Mouse (Mus musculus) midbrain, embryonic 11.5 days (tissue): ENCODE results near the gene Rab11fip3. TPM values are rescaled to one million over a fixed set of nuclear protein-coding genes. Genes with fewer than 3 reads are reported as not detected.

Experiments used
- ATAC-seq: fragments of 200-750 bp; cut with Nextera tagmentation; 2 replicates; pipeline ENCODE4 v1.8.0; 2017; ENCODE audit warnings: moderate TSS enrichment, moderate library complexity; ENCODE audit not compliant: low FRiP score
- DNase-seq: peaks from one replicate; pipeline ENCODE4 v3.0.0; 2015; ENCODE audit warnings: low spot score; ENCODE audit errors: missing footprints
- H3K27ac ChIP-seq: fragments of 300-500 bp; sonication (generic); 2 replicates; pipeline ENCODE4 v1.5.1; 2014; ENCODE audit warnings: low read depth, low read length
- H3K27me3 ChIP-seq: fragments of 300-500 bp; sonication (generic); 2 replicates; pipeline ENCODE4 v1.6.1; 2014; ENCODE audit warnings: mild to moderate bottlenecking, low read length, moderate library complexity, mixed read lengths; ENCODE audit not compliant: control insufficient read depth, insufficient read depth
- H3K36me3 ChIP-seq: fragments of 300-500 bp; sonication (generic); 2 replicates; pipeline ENCODE4 v1.6.1; 2014; ENCODE audit warnings: mild to moderate bottlenecking, low read length, moderate library complexity, mixed read lengths; ENCODE audit not compliant: control insufficient read depth, insufficient read depth
- H3K4me1 ChIP-seq: fragments of 300-500 bp; sonication (generic); 2 replicates; pipeline ENCODE4 v1.6.1; 2014; ENCODE audit warnings: low read length; ENCODE audit not compliant: control insufficient read depth, insufficient read depth
- H3K4me2 ChIP-seq: fragments of 300-500 bp; sonication (generic); 2 replicates; pipeline ENCODE4 v1.6.1; 2014; ENCODE audit warnings: mild to moderate bottlenecking, moderate library complexity
- H3K4me3 ChIP-seq: fragments of 300-500 bp; sonication (generic); 2 replicates; pipeline ENCODE4 v1.5.1; 2014; ENCODE audit warnings: low read depth, low read length
- H3K9ac ChIP-seq: fragments of 300-500 bp; sonication (generic); 2 replicates; pipeline ENCODE4 v1.6.1; 2014; ENCODE audit warnings: low read length
- H3K9me3 ChIP-seq: fragments of 300-500 bp; sonication (generic); 2 replicates; pipeline ENCODE4 v1.6.1; 2016; ENCODE audit warnings: low read length; ENCODE audit not compliant: control insufficient read depth
- WGBS: fragments of 180-500 bp; shearing (Covaris S2); extraction: QIAGEN DNeasy Blood & Tissue Kit; methylation state at CpG from one replicate; pipeline ENCODE4 v1.1.7; 2014; 5-methylcytosine and 5-hydroxymethylcytosine counted together
- polyA plus RNA-seq: library from polyadenylated mRNA; unstranded; fragments of >200 nt; fragmentation: Nextera tagmentation; extraction: Ambion mirVana; gene quantifications from 2 replicates; pipeline ENCODE4 v1.2.1, GENCODE M21; 2014

Rab11fip3 gene
- polyA plus RNA-seq, 1 experiment from 2014 or later = 18.2 TPM

- Histone ChIP-seq H3K27me3 (no peaks in the 10 kb centered on the region), H3K9ac (no peak within 1 kb of the TSS), H3K4me1 (peaks cover 7% of the 10 kb centered on the region), H3K9me3 (no peaks in the 10 kb centered on the region), H3K4me2 (no peak within 1 kb of the TSS), H3K27ac (no peak within 1 kb of the TSS), H3K4me3 (no peak within 1 kb of the TSS), H3K36me3 (no peaks in the 10 kb centered on the region)
- 50% methylated on average over 6 of the region's 6 CpGs for WGBS
- ATAC-seq = no peak
- no peak for DNase-seq
Observed at GRCm38 (mm10) chr17:25944366-25945163, 124.8 kb downstream of the Rab11fip3 start, which contains the start of the genes Pigq and Nhlrc4. TSS of gene Pigq (minus strand) at chr17:25944936. TSS of gene Nhlrc4 (minus strand) at chr17:25944961.

- Histone ChIP-seq H3K27ac (no peak overlapping the region), H3K36me3 (no peaks in the 10 kb centered on the region), H3K4me1 (peaks cover 7% of the 10 kb centered on the region), H3K27me3 (no peaks in the 10 kb centered on the region), H3K9ac (no peak overlapping the region), H3K4me2 (no peak overlapping the region), H3K4me3 (no peak overlapping the region), H3K9me3 (no peaks in the 10 kb centered on the region)
- DNase-seq (no peak), ATAC-seq (no peak)
- WGBS = 79% methylated on average over 9 of the region's 9 CpGs
Observed at GRCm38 (mm10) chr17:25943769-25944168, 125.6 kb downstream of the Rab11fip3 start.

- no peak overlapping the region for H3K4me2 ChIP-seq
- ATAC-seq (no peak), DNase-seq (no peak)
- H3K9me3 ChIP-seq = no peaks in the 10 kb centered on the region
- no peaks in the 10 kb centered on the region for H3K36me3 ChIP-seq
- H3K9ac ChIP-seq = no peak overlapping the region
- H3K4me1 ChIP-seq = peaks cover 7% of the 10 kb centered on the region
- 86% methylated on average over 3 of the region's 3 CpGs for WGBS
- no peaks in the 10 kb centered on the region for H3K27me3 ChIP-seq
- no peak overlapping the region for H3K4me3 ChIP-seq
- no peak overlapping the region for H3K27ac ChIP-seq
Observed at GRCm38 (mm10) chr17:25943221-25943620, 126.1 kb downstream of the Rab11fip3 start.

DNA sequence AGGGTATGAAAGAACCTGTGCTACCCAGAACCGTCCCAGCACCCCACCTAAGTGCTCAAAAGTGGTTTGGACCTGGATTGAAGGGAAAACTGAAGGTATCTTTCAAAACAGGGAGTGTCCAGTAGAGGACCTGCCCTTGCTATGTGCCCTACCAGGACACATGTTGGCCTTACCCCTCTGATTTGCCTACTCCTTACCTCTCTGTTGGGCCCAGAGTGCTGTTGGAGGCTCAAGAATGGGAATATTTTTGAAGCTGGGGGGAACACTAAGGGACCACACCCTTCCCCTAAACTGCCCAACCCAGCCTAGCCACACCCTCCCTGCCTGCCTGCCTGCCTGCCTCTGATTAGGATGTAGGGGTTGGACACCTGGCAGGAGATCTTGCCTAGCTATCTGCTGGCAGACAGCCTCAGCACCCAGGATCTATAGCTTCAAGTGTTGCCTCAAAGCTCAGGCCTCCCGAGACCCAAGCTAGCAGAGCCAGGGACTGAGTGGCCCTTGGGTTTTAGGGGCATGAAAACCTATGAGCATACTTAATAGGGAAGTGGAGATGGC, 126.7 kb downstream of the Rab11fip3 start:
- Histone ChIP-seq H3K27ac (no peak overlapping the region), H3K4me2 (no peak overlapping the region), H3K4me1 (peaks cover 7% of the 10 kb centered on the region), H3K9ac (no peak overlapping the region), H3K9me3 (no peaks in the 10 kb centered on the region), H3K27me3 (no peaks in the 10 kb centered on the region), H3K4me3 (no peak overlapping the region), H3K36me3 (no peaks in the 10 kb centered on the region)
- no peak for DNase-seq
- 87% methylated on average over 2 of the region's 2 CpGs for WGBS
- ATAC-seq = no peak

DNA sequence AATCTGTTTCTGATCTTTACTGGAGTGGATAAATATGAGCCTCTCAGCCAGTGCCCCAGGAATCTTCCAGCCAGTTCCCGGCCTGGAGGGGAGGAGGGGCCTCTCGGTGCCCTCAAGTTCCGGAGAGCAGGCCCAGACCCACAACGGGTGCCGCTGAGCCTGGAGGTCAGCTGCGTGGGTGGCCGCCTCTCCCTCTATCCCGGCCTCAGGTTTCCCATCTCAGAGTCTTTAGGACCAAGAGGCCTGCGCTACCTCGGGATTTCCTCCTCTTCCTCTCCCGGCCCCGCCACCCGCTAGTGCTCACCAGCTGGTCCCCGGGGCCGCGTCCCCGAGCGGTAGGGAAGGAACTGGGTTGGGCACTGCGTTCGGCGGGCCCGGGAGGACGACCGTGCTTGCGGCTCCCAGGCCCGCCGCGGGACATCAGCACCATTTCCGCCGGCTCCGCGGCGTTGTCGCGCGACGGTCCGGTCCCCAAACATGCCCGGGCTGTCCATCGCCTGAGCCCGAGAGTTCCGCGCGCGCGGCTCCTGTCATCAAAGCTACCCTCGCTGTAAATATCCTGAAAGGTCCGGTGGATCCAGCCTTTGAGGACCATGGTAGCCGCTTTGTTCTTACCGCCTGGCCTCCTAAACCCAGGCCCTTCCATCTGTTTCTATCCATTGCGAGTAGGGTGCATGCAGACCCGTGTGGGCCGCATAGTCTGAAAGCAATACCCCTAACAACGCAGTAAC, 127.7 kb downstream of the Rab11fip3 start:
- Histone ChIP-seq H3K4me2 (peak overlapping the region; percentile 73), H3K27ac (peak overlapping the region; percentile 84), H3K27me3 (no peaks in the 10 kb centered on the region), H3K9me3 (no peaks in the 10 kb centered on the region), H3K36me3 (peaks cover 1% of the 10 kb centered on the region; the same call in 1 of the 2 replicates), H3K4me1 (peaks cover 7% of the 10 kb centered on the region), H3K9ac (peak overlapping the region; percentile 98), H3K4me3 (peak overlapping the region; percentile 85)
- 3% methylated on average over 52 of the region's 54 CpGs for WGBS
- peak; percentile 77 for ATAC-seq
- DNase-seq = peak; percentile 98

Other genes with a start within 250 kb of the Rab11fip3 start
- gene Wdr24, start 245.9 kb downstream of the Rab11fip3 start, polyA plus RNA-seq = 23.7 and 27.4 TPM in 2 replicates
- 50.3 and 54.1 TPM in 2 replicates for gene Jmjd8, start 240.7 kb downstream of the Rab11fip3 start, polyA plus RNA-seq
- 280 and 296 TPM in 2 replicates for gene Stub1, start 236.2 kb downstream of the Rab11fip3 start, polyA plus RNA-seq
- gene Rhbdl1, start 232.3 kb downstream of the Rab11fip3 start, polyA plus RNA-seq = 2.3 and 3.2 TPM in 2 replicates
- gene Gm20683, start 227.8 kb downstream of the Rab11fip3 start, polyA plus RNA-seq = 0.63 and 1.2 TPM in 2 replicates
- 7.0 and 8.7 TPM in 2 replicates for gene Rhot2, start 224.7 kb downstream of the Rab11fip3 start, polyA plus RNA-seq
- 15.7 and 17.8 TPM in 2 replicates for gene Wdr90, start 208.1 kb downstream of the Rab11fip3 start, polyA plus RNA-seq
- gene Mcrip2, start 200.8 kb downstream of the Rab11fip3 start, polyA plus RNA-seq = 6.1 and 7.0 TPM in 2 replicates
- gene Mettl26, start 194.5 kb downstream of the Rab11fip3 start, polyA plus RNA-seq = 57.1 and 60.1 TPM in 2 replicates
- gene Wfikkn1, start 188.7 kb downstream of the Rab11fip3 start, polyA plus RNA-seq = 0.91 and 1.1 TPM in 2 replicates
- 15.0 and 15.9 TPM in 2 replicates for gene Rab40c, start 149.8 kb downstream of the Rab11fip3 start, polyA plus RNA-seq
- 47.2 and 50.9 TPM in 2 replicates for gene Pigq, start 124.6 kb downstream of the Rab11fip3 start, polyA plus RNA-seq
- 0.37 TPM in 1 of 2 replicates, not detected in the other for gene Nhlrc4, start 124.6 kb downstream of the Rab11fip3 start, polyA plus RNA-seq
- not detected in 2 replicates for gene A930017K11Rik, start 117.0 kb downstream of the Rab11fip3 start, polyA plus RNA-seq
- 19.0 and 21.5 TPM in 2 replicates for gene Capn15, start 83.8 kb downstream of the Rab11fip3 start, polyA plus RNA-seq
- gene Decr2, start 20.8 kb upstream of the Rab11fip3 start, polyA plus RNA-seq = 17.0 and 18.1 TPM in 2 replicates
- 51.5 and 57.7 TPM in 2 replicates for gene Nme4, start 26.0 kb upstream of the Rab11fip3 start, polyA plus RNA-seq
- gene Tmem8, start 43.7 kb upstream of the Rab11fip3 start, polyA plus RNA-seq = 1.1 and 1.3 TPM in 2 replicates
- 256 and 275 TPM in 2 replicates for gene Mrpl28, start 53.9 kb upstream of the Rab11fip3 start, polyA plus RNA-seq
- gene Axin1, start 69.1 kb upstream of the Rab11fip3 start, polyA plus RNA-seq = 11.4 and 12.7 TPM in 2 replicates
- gene Pdia2, start 129.5 kb upstream of the Rab11fip3 start, polyA plus RNA-seq = 0.18 and 0.30 TPM in 2 replicates
- gene Rgs11, start 133.4 kb upstream of the Rab11fip3 start, polyA plus RNA-seq = 0.18 and 0.40 TPM in 2 replicates
- 5.8 and 6.4 TPM in 2 replicates for gene Arhgdig, start 138.2 kb upstream of the Rab11fip3 start, polyA plus RNA-seq
- 16.9 and 19.6 TPM in 2 replicates for gene Fam234a, start 174.7 kb upstream of the Rab11fip3 start, polyA plus RNA-seq
- gene Luc7l, start 183.3 kb upstream of the Rab11fip3 start, polyA plus RNA-seq = 127 and 137 TPM in 2 replicates